Mouse (Mus musculus) naive thymus-derived CD4-positive, alpha-beta T cell, adult 2 months (primary cell): ENCODE measurements around the gene Mettl16.

Experiments used
- DNase-seq: peaks from one replicate; pipeline ENCODE4 v3.0.0-alpha.2; 2011; ENCODE audit warnings: low read depth

The Mettl16 gene

DNA sequence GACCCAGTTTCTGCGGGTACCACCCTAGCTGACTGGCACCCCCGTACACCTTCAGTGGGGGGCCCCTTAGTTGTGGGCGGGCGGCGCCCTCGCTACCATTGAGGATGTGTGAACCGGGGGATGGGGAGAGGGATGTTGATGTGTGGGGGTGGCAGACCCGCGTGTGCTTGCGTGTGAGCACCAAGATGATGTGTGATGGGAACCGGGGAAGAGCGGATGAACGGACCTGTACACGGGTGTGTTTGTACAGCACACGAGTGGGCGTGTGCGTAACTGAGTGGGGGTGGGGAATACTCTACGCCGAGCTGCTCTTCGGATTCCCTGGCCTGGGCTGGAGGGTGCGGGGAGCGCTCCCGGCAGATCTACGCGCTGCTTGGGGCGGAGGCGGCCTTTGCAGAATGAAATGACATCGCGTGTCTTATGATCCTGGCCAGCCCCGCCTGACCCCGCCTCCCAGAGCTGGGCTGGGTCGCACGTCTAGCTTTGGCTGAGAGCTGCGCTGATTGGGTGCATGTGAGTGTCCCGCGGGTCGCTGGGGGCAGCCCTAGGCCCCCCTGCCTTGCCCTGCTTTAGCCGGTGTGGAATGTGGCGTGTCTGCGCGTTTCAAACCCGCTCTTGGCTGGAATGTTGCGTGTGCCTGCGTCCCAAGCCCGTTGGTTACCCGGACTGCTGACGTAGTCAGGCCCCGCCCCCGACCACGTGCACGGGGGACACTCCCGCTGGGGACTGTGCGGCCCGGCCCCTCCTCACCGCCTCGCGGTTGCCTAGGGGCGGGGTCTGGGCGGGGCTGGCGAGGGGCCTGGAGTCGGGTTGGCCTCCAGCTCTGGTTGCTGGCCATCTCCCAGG, 61.2 kb downstream of the Mettl16 start:
- peak; percentile 97 for DNase-seq

DNA sequence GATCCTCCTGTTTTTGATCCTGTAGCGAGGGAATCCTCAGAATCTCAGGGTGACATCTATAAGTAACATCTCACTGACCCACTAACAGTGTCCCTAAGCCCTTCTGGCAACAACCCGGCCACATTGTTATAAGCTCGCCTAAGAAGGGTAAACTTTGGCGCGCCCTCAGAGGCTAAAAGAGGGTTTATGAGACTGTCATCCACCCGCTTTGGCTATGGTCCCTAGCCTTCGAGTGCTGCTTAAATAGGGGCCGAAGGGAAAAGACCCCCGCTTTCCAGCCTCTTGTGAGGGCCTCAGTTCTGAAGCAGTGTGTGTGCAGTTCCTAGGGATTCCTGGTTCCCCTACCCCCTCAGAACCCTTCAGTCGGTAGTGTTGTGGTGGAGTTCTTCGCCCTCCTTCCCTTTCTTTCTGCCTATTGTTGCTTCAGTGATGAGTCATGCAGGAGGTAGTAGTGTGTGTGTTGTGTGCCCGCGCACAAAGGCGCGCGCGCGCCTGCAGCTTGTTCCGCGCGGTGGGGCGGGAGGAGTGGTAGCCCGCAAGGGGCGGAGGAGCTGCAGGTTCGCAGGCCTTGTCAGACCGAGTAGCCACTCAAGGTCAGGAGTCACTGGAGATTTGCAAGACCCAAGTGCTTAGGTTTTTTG, 62.0 kb downstream of the Mettl16 start:
- peak; percentile 82 for DNase-seq

- DNase-seq, result peak; percentile 37
Observed at GRCm38 (mm10) chr11:74833536-74834358, 63.1 kb downstream of the Mettl16 start.

GRCm38 (mm10) chr11:74834359-74834638, 63.7 kb downstream of the Mettl16 start:
- no peak for DNase-seq

DNA sequence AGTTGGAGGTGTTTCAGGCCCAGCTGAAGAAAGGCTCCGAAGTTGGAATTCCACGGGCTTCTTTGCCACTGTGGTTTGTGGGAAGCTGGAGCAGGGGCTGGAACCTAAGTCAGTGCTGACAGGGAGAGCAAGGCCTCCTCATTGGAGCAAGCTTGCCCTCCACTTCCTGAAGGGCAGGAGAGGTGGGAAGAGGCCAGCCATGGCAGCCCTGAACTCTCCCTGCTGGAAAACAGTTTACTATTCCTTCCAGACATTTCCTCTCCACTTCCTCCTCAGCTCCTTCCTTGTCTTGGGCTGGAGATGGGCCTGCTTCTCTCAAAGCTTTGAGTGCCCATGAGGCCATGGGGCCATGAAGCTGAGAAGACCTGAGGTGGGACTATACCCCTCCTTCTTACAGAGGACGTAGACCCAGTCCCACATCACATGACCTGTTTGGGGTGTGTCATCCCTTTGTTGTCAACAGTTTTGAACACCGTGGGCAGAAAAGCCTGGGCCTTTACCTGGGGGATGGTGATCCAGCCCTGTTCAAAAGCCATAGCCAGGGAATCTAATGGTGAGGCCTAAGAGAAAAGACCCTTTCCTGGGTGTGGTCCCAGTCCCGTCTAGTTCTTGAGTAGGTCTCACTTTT, 64.1 kb downstream of the Mettl16 start:
- peak; percentile 39 for DNase-seq

GRCm38 (mm10) chr11:74835593-74836224, 65.1 kb downstream of the Mettl16 start:
- DNase-seq, result no peak

DNA sequence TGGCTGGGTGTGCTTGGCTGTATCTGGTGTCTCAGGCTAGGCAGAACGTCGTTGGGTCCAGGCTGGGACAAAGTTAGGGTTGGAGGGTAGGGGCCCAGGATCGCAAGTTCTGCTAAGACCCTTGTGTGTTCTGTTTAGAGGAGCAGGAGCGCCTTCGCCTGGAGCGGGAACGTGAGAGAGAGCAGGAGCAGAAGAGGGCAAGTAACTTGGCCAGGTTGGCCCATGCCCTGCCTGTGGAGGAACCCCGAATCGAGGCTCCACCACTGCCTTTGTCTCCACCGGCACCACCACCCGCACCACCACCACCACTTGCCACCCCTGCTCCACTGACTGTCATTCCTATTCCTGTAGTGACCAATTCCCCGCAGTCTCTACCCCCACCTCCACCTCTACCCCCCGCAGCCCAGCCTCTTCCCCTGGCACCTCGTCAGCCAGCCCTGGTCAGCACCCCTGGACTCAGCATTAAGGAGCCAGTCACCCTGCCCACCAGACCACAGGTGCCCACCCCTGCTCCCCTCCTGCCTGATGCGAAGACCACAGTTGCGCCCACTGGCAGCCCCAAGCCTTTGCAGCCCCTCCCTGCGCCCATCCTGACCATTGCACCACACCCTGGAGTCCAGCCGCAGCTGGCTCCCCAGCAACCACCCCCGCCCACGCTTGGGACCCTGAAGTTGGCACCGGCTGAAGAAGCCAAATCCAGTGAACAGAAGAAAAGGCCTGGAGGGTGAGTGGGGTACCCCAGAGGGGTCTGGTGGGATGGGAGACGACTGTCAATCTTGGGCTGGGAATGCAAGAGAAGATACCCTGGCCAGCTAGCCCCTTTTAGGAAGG, 65.8 kb downstream of the Mettl16 start:
- DNase-seq, result no peak

DNA sequence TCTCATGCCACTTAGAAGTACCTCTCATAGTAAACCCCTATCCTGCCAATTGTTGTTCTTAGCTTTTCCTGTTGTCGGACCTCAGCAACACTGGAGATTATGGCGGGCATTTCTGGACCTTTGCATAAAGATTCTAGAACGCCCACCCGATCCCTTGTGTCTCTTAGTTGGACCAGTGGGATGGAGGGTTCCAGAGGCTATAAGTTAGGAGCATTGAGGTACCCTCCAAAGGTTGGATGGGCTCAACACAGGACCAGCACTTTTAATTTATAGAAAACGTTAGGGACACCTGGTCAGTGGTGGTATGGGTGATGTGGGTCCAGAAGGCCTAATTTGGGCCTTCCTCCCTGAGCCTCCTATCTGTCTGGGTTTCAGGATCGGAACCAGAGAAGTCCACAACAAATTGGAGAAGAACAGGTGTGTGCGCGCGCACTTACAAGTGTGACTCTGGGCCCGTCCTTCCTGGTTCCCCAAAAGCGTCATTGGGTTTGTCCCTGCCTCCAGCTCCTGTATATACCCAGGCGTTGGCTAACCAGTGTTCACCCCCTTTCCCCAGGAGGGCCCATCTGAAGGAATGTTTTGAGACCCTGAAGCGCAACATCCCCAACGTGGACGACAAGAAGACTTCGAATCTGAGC, 66.5 kb downstream of the Mettl16 start:
- no peak for DNase-seq

GRCm38 (mm10) chr11:74837694-74838431, 67.2 kb downstream of the Mettl16 start:
- peak; percentile 98 for DNase-seq

- peak; percentile 97 for DNase-seq
Observed at GRCm38 (mm10) chr11:74838441-74838840, 67.8 kb downstream of the Mettl16 start.

DNA sequence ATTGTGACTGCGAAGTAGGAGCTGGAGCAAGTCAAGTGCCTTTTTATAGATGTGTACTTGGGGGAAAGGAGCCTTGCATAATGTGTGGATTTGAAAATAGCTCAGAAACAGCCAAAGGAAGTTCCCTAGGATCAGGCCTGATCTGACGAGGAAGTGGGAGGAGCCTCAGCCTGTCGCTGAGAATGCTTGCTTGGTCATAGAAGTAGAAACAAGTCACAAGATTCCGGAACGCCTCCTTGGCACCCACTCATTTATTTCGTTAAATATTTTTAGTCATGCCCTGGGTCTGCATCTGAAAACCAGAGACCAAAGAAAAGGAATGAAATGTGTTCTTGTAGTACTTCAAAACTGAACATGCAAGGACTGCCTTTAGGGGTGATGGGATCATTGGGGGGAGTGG, 68.3 kb downstream of the Mettl16 start:
- peak; percentile 87 for DNase-seq

GRCm38 (mm10) chr11:74839860-74840715, 69.5 kb downstream of the Mettl16 start:
- DNase-seq, result no peak

GRCm38 (mm10) chr11:74840739-74841138, 70.1 kb downstream of the Mettl16 start:
- no peak for DNase-seq

DNA sequence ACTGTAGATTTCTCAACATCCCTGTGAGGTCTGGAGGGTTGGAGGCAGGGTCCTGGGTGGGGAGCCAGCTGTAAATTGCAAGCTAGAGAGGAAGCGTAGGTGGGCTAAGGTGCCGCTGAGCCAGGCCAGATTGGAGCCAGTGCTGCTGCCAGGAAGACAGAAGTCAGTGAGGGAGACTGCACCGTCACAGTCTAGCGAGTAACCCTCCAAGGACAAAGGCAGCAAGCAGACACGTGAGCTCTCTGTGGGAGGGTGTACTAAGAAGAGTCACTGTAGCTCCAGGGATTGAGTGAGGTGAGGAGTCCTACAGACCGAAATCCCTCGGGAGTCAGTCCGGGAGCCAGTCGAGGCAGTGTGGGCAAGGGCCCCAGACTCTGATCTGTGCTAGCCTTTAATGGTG, 70.7 kb downstream of the Mettl16 start:
- no peak for DNase-seq

DNA sequence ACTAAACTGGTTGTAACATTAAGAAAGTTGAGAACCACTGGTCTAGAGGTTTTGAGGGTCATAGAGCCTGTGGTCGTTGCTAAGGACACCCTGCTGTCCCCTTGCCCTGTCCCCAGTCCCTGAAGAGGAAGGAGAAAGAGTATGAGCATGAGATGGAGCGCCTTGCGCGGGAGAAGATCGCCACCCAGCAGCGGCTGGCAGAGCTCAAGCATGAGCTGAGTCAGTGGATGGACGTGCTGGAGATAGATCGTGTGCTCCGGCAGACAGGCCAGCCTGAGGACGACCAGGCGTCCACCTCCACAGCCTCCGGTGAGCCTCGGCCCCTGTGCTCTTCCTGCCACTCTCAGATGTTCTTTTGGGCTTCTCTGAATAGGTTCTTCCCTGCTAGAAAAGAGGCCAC, 71.4 kb downstream of the Mettl16 start:
- no peak for DNase-seq

DNA sequence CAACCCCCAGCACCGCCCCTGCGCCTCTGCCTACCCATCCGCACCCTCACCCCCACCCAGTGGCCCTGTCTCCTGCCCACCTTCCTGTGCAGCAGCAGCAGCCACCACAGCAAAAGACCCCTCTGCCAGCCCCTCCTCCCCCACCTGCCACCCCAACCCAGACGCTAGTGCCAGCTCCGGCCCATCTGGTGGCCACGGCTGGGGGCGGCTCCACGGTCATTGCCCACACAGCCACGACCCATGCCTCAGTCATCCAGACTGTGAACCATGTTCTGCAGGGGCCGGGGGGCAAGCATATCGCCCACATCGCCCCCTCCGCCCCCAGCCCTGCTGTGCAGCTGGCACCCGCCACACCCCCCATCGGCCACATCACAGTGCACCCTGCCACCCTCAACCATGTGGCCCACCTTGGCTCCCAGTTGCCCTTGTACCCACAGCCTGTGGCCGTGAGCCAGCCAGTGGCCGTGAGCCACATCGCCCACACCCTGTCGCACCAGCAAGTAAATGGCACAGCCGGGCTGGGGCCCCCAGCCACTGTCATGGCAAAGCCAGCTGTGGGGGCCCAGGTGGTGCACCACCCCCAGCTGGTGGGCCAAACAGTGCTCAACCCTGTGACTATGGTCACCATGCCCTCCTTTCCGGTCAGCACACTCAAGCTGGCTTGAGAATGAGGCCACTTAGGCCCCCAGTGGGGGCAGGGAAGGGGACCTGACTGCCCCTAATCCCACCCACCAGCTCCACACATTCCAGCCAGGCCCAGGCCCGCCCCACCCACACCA, 72.2 kb downstream of the Mettl16 start:
- DNase-seq, result no peak

DNA sequence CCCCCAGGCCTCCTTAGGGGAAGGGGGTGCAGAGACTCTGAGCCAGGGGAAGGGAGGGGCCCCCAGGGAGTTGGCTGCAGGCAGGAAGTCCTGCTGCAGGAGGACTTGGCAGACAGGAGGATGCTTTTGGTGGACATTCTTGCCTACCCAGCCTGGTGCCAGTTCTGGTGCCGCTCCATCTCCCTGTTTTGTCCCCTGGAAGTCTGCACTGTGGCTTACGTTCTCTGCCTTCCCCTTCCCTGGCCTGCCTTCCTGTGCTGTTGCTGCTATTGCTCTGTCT, 72.7 kb downstream of the Mettl16 start:
- DNase-seq, result no peak

DNA sequence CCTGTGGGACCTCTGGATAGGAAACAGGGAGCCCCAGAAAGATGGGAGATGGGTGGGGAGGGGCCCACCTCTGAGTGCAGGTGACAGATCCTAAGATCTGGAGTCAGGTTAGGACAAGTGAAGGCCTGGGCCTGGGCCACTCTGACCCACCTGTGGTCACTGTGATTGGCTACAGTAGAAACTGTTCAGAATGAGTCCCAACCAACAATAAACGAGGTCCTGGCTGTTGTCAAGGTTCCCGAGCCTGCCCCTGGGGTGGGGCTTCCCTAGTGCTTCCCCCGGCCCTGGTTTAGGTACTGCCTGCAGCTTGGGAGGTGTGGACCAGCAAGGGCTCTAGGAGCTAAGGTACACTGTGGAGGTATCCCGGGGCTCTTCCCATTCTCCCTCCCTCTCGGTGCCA, 73.1 kb downstream of the Mettl16 start:
- DNase-seq, result no peak
